Mouse (Mus musculus) hindbrain, embryonic 14.5 days (tissue): ENCODE data around the gene Tmed2. TPM values are rescaled to one million over a fixed set of nuclear protein-coding genes. Genes with fewer than 3 reads are reported as not detected.
"Not testable (repeated sequence)": the region's sequence is repeated elsewhere in the genome, so short reads cannot be mapped to it uniquely, and the experiment has no call there.

Experiments used
- ATAC-seq: fragments of 200-750 bp; cut with Nextera tagmentation; 2 replicates; pipeline ENCODE4 v1.8.0; 2017; ENCODE audit warnings: moderate number of reproducible peaks, mild to moderate bottlenecking, moderate TSS enrichment, moderate library complexity; ENCODE audit not compliant: low FRiP score
- DNase-seq: peaks from one replicate; pipeline ENCODE4 v3.0.0-alpha.2; 2015; ENCODE audit warnings: low spot score
- H3K27ac ChIP-seq: fragments of 300-500 bp; sonication (generic); 2 replicates; pipeline ENCODE4 v1.5.1; 2014; ENCODE audit warnings: mild to moderate bottlenecking, moderate library complexity
- H3K27me3 ChIP-seq: fragments of 300-500 bp; sonication (generic); 2 replicates; pipeline ENCODE4 v1.6.1; 2014; ENCODE audit warnings: mild to moderate bottlenecking, low read length, mixed read lengths; ENCODE audit not compliant: control insufficient read depth, insufficient read depth
- H3K36me3 ChIP-seq: fragments of 300-500 bp; sonication (generic); replicated peaks from 2 replicates; pipeline ENCODE4 v1.6.1; 2014; ENCODE audit not compliant: control insufficient read depth, insufficient read depth
- H3K4me1 ChIP-seq: fragments of 300-500 bp; sonication (generic); replicated peaks from 2 replicates; pipeline ENCODE4 v1.6.1; 2014; ENCODE audit warnings: antibody characterized with exemption, low read length, mixed read lengths; ENCODE audit not compliant: control insufficient read depth, insufficient read depth
- H3K4me2 ChIP-seq: fragments of 300-500 bp; sonication (generic); replicated peaks from 2 replicates; pipeline ENCODE4 v1.6.1; 2014; ENCODE audit warnings: mild to moderate bottlenecking, moderate library complexity
- H3K4me3 ChIP-seq: fragments of 300-500 bp; sonication (generic); replicated peaks from 2 replicates; pipeline ENCODE4 v1.5.1; 2014; ENCODE audit warnings: mild to moderate bottlenecking, low read length
- H3K9ac ChIP-seq: fragments of 300-500 bp; sonication (generic); 2 replicates; pipeline ENCODE4 v1.6.1; 2014
- H3K9me3 ChIP-seq: fragments of 300-500 bp; sonication (generic); 2 replicates; pipeline ENCODE4 v1.6.1; 2016; ENCODE audit warnings: low read length; ENCODE audit not compliant: control insufficient read depth
- WGBS: fragments of 180-500 bp; shearing (Covaris S2); extraction: QIAGEN DNeasy Blood & Tissue Kit; methylation state at CpG from one replicate; pipeline ENCODE4 v1.1.7; 2014; 5-methylcytosine and 5-hydroxymethylcytosine counted together
- polyA plus RNA-seq: library from polyadenylated mRNA; unstranded; fragments of >200 nt; fragmentation: Nextera tagmentation; extraction: Ambion mirVana; gene quantifications from 2 replicates; pipeline ENCODE4 v1.2.1, GENCODE M21; 2014

Gene Tmed2
- polyA plus RNA-seq, 1 experiment from 2014 or later = 354 TPM

GRCm38 (mm10) chr5:124551349-124552093 lies 11.0 kb downstream of the Tmed2 start:
- H3K4me2 ChIP-seq = peak overlapping the region; percentile 83
- H3K9ac ChIP-seq, DNase-seq: not testable (repeated sequence)

GRCm38 (mm10) chr5:124552094-124552472 lies 11.6 kb downstream of the Tmed2 start:
- Histone ChIP-seq H3K27ac (peak overlapping the region; percentile 86), H3K9ac (peak overlapping the region; percentile 78), H3K27me3 (no peaks in the 10 kb centered on the region), H3K4me1 (peaks cover 5% of the 10 kb centered on the region), H3K36me3 (peaks cover 53% of the 10 kb centered on the region), H3K9me3 (no peaks in the 10 kb centered on the region), H3K4me3 (peak overlapping the region; percentile 84), H3K4me2 (peak overlapping the region; percentile 83)
- WGBS = 15% methylated on average over 9 of the region's 9 CpGs
- ATAC-seq = no peak; the same call in 1 of the 2 replicates
- no peak for DNase-seq

More at GRCm38 (mm10) chr5:124551349-124552093, 11.0 kb downstream of the Tmed2 start:
- 30% methylated on average over 5 of the region's 5 CpGs for WGBS
- not testable (repeated sequence) for H3K27ac ChIP-seq, H3K9me3 ChIP-seq, H3K27me3 ChIP-seq, ATAC-seq, H3K4me1 ChIP-seq
- Histone ChIP-seq H3K4me3 (peak overlapping the region; percentile 84), H3K36me3 (peaks cover 53% of the 10 kb centered on the region)

GRCm38 (mm10) chr5:124552558-124553307 lies 12.2 kb downstream of the Tmed2 start, which contains the start of gene Ddx55:
Ddx55 (plus strand) TSS chr5:124552864.
- peaks cover 5% of the 10 kb centered on the region for H3K4me1 ChIP-seq
- H3K4me2 ChIP-seq = peak within 1 kb of the TSS; percentile 83
- peak within 1 kb of the TSS; percentile 86 for H3K27ac ChIP-seq
- peak within 1 kb of the TSS; percentile 78 for H3K9ac ChIP-seq
- DNase-seq (peak; percentile 91), ATAC-seq (peak; percentile 88)
- H3K27me3 ChIP-seq = no peaks in the 10 kb centered on the region
- WGBS = under 1% methylated on average over 66 of the region's 66 CpGs
- peaks cover 51% of the 10 kb centered on the region for H3K36me3 ChIP-seq
- peak within 1 kb of the TSS; percentile 84 for H3K4me3 ChIP-seq
- H3K9me3 ChIP-seq = no peaks in the 10 kb centered on the region

- no peaks in the 10 kb centered on the region for H3K9me3 ChIP-seq
- H3K36me3 ChIP-seq = peaks cover 51% of the 10 kb centered on the region
- H3K4me3 ChIP-seq = peak overlapping the region; percentile 84
- DNase-seq = no peak
- ATAC-seq = no peak
- peak overlapping the region; percentile 83 for H3K4me2 ChIP-seq
- H3K9ac ChIP-seq = 0 out of 2 replicates have a peak overlapping the region, but pooled peaks have one; percentile 78
- H3K27me3 ChIP-seq = no peaks in the 10 kb centered on the region
- no peak overlapping the region for H3K27ac ChIP-seq
- peaks cover 5% of the 10 kb centered on the region for H3K4me1 ChIP-seq
- 81% methylated on average over 6 of the region's 6 CpGs for WGBS
These were observed 13.1 kb downstream of the Tmed2 start for GRCm38 (mm10) chr5:124553607-124554006.

- H3K9ac ChIP-seq = no peak overlapping the region
- WGBS = 86% methylated on average over 1 of the region's 1 CpGs
- H3K27ac ChIP-seq = no peak overlapping the region
- H3K27me3 ChIP-seq = no peaks in the 10 kb centered on the region
- no peaks in the 10 kb centered on the region for H3K9me3 ChIP-seq
- DNase-seq = peak; percentile 39
- peaks cover 64% of the 10 kb centered on the region for H3K36me3 ChIP-seq
- H3K4me1 ChIP-seq = peaks cover 5% of the 10 kb centered on the region
- no peak for ATAC-seq
- H3K4me2 ChIP-seq = no peak overlapping the region
- no peak overlapping the region for H3K4me3 ChIP-seq
These were observed 14.7 kb downstream of the Tmed2 start for GRCm38 (mm10) chr5:124555145-124555544.

- H3K4me2 ChIP-seq = no peak overlapping the region
- peaks cover 100% of the 10 kb centered on the region for H3K36me3 ChIP-seq
- no peak for DNase-seq
- ATAC-seq = no peak
- H3K4me3 ChIP-seq = no peak overlapping the region
- H3K27ac ChIP-seq = no peak overlapping the region
- no peak overlapping the region for H3K9ac ChIP-seq
- H3K4me1 ChIP-seq = no peaks in the 10 kb centered on the region
- WGBS = 89% methylated on average over 12 of the region's 12 CpGs
- no peaks in the 10 kb centered on the region for H3K27me3 ChIP-seq
- no peaks in the 10 kb centered on the region for H3K9me3 ChIP-seq
These were observed 30.6 kb downstream of the Tmed2 start for GRCm38 (mm10) chr5:124571068-124571467.

- no peak overlapping the region for H3K27ac ChIP-seq
- DNase-seq (no peak), ATAC-seq (no peak)
- H3K27me3 ChIP-seq = no peaks in the 10 kb centered on the region
- no peaks in the 10 kb centered on the region for H3K9me3 ChIP-seq
- peaks cover 16% of the 10 kb centered on the region for H3K4me1 ChIP-seq
- H3K4me2 ChIP-seq = no peak overlapping the region
- H3K9ac ChIP-seq = no peak overlapping the region
- H3K36me3 ChIP-seq = peaks cover 72% of the 10 kb centered on the region
- no peak overlapping the region for H3K4me3 ChIP-seq
- WGBS = 98% methylated on average over 7 of the region's 7 CpGs
These were observed 35.0 kb downstream of the Tmed2 start for GRCm38 (mm10) chr5:124575467-124575866.

- Histone ChIP-seq H3K36me3 (peaks cover 53% of the 10 kb centered on the region), H3K9ac (peak within 1 kb of the TSS; percentile 78), H3K9me3 (no peaks in the 10 kb centered on the region), H3K27ac (peak within 1 kb of the TSS; percentile 63), H3K4me3 (peak within 1 kb of the TSS; percentile 76), H3K4me1 (peaks cover 19% of the 10 kb centered on the region), H3K4me2 (peak within 1 kb of the TSS; percentile 94), H3K27me3 (no peaks in the 10 kb centered on the region)
- 1% methylated on average over 51 of the region's 51 CpGs for WGBS
- ATAC-seq = peak; percentile 94
- peak; percentile 99 for DNase-seq
These were observed 38.3 kb downstream of the Tmed2 start, which contains the start of the genes Eif2b1 and Gtf2h3 for GRCm38 (mm10) chr5:124578633-124579317. Eif2b1 (minus strand) TSS chr5:124579131. Gtf2h3 (plus strand) TSS chr5:124579140.

GRCm38 (mm10) chr5:124582515-124582914 lies 42.0 kb downstream of the Tmed2 start:
- H3K36me3 ChIP-seq = peaks cover 53% of the 10 kb centered on the region
- H3K27ac ChIP-seq = no peak overlapping the region
- DNase-seq = no peak

More at GRCm38 (mm10) chr5:124582515-124582914, 42.0 kb downstream of the Tmed2 start:
- Histone ChIP-seq H3K9me3 (no peaks in the 10 kb centered on the region), H3K9ac (no peak overlapping the region), H3K4me3 (no peak overlapping the region), H3K27me3 (no peaks in the 10 kb centered on the region), H3K4me2 (no peak overlapping the region), H3K4me1 (peaks cover 19% of the 10 kb centered on the region)
- no peak for ATAC-seq
- 88% methylated on average over 5 of the region's 5 CpGs for WGBS
